Mouse (Mus musculus) CH12.LX (cell line): ENCODE results near the gene Fam89a. TPM values are rescaled to one million over a fixed set of nuclear protein-coding genes. Genes with fewer than 3 reads are reported as not detected.

Source experiments
- DNase-seq: peaks from one replicate; pipeline ENCODE4 v3.0.0-alpha.2; 2013; ENCODE audit errors: extremely low read depth
- H3K27ac ChIP-seq: 2 replicates; pipeline ENCODE4 v1.5.1; 2012; ENCODE audit warnings: low read depth, mild to moderate bottlenecking, control low read depth, moderate library complexity; ENCODE audit not compliant: insufficient read depth
- H3K27me3 ChIP-seq: replicated peaks from 2 replicates; pipeline ENCODE3; 2012; ENCODE audit warnings: inconsistent platforms
- H3K36me3 ChIP-seq, 2 experiments: replicated peaks in 1 of 2; 2 replicates each; pipeline versions ENCODE3 to v1.6.1; 2012; ENCODE audit warnings: inconsistent platforms in 1 of 2, low read length in 1 of 2, mild to moderate bottlenecking in 1 of 2, mixed read lengths in 1 of 2, moderate library complexity in 1 of 2; ENCODE audit not compliant: control insufficient read depth in 1 of 2, insufficient read depth in 1 of 2
- H3K4me1 ChIP-seq, 2 experiments: 2 replicates each; pipeline ENCODE4 v1.6.1; 2012; ENCODE audit warnings: inconsistent platforms in 1 of 2, moderate library complexity in 1 of 2; ENCODE audit not compliant: insufficient read depth in 2 of 2, control insufficient read depth in 1 of 2
- H3K4me2 ChIP-seq: 2 replicates; pipeline ENCODE4 v1.6.1; 2012; ENCODE audit warnings: low read depth, mild to moderate bottlenecking, control low read depth; ENCODE audit not compliant: poor library complexity, insufficient read depth, severe bottlenecking
- H3K4me3 ChIP-seq, 3 experiments: fragments of 150-350 bp in 1 of 3; sonication (generic) in 1 of 3; replicated peaks in 1 of 3; 2 replicates each; pipeline versions ENCODE3 to v1.5.1; 2011 to 2012; ENCODE audit warnings: low read depth in 2 of 3, low read length in 2 of 3, mild to moderate bottlenecking in 2 of 3, moderate library complexity in 2 of 3, control low read depth in 1 of 3, improper control_type of control experiment in 1 of 3, inconsistent platforms in 1 of 3, mixed read lengths in 1 of 3; ENCODE audit not compliant: poor library complexity in 1 of 3
- H3K79me2 ChIP-seq: replicated peaks from 2 replicates; pipeline ENCODE4 v1.6.1; 2012; ENCODE audit warnings: mild to moderate bottlenecking, moderate library complexity; ENCODE audit not compliant: control insufficient read depth, poor library complexity, insufficient read depth, severe bottlenecking; ENCODE audit errors: extremely low read depth
- H3K9ac ChIP-seq: 2 replicates; pipeline ENCODE4 v1.6.1; 2012; ENCODE audit warnings: low read depth, mild to moderate bottlenecking, control low read depth, moderate library complexity; ENCODE audit not compliant: insufficient read depth
- H3K9me3 ChIP-seq: replicated peaks from 2 replicates; pipeline ENCODE3; 2012; ENCODE audit warnings: low read length, inconsistent platforms, mixed read lengths
- BHLHE40 ChIP-seq: IDR thresholded peaks from 2 replicates; pipeline ENCODE4 v1.6.1; 2011; ENCODE audit warnings: mild to moderate bottlenecking, low read depth, low read length, improper control_type of control experiment
- CHD1 ChIP-seq: IDR thresholded peaks from 2 replicates; pipeline ENCODE4 v1.6.1; 2012; ENCODE audit warnings: low read depth, low read length, improper control_type of control experiment, inconsistent platforms
- CTCF ChIP-seq, 2 experiments: IDR thresholded peaks in 1 of 2; conservative IDR thresholded peaks in 1 of 2; 2 replicates each; pipeline ENCODE4 v1.5.1; 2011 to 2012; ENCODE audit warnings: low read depth in 2 of 2, low read length in 2 of 2, improper control_type of control experiment in 1 of 2, inconsistent platforms in 1 of 2, mild to moderate bottlenecking in 1 of 2, moderate library complexity in 1 of 2
- ELF1 ChIP-seq: IDR thresholded peaks from 2 replicates; pipeline ENCODE4 v1.6.1; 2014; ENCODE audit warnings: low read depth, mild to moderate bottlenecking, inconsistent platforms, low read length, improper control_type of control experiment
- EP300 ChIP-seq: IDR thresholded peaks from 2 replicates; pipeline ENCODE4 v1.6.1; 2011; ENCODE audit warnings: low read length, improper control_type of control experiment
- ETS1 ChIP-seq: conservative IDR thresholded peaks from 2 replicates; pipeline ENCODE4 v1.6.1; 2012; ENCODE audit warnings: low read depth, mild to moderate bottlenecking, inconsistent platforms, low read length, improper control_type of control experiment, moderate library complexity
- GABPA ChIP-seq: IDR thresholded peaks from 2 replicates; pipeline ENCODE4 v1.6.1; 2012; ENCODE audit warnings: low read depth, low read length, improper control_type of control experiment, inconsistent platforms; ENCODE audit not compliant: insufficient replicate concordance
- HCFC1 ChIP-seq: IDR thresholded peaks from 2 replicates; pipeline ENCODE4 v1.6.1; 2012; ENCODE audit warnings: low read depth, mild to moderate bottlenecking, inconsistent platforms, low read length, improper control_type of control experiment
- JUN ChIP-seq: IDR thresholded peaks from 2 replicates; pipeline ENCODE4 v1.6.1; 2011; ENCODE audit warnings: low read depth, mild to moderate bottlenecking, low read length, improper control_type of control experiment, moderate library complexity; ENCODE audit not compliant: insufficient read depth
- JUND ChIP-seq: conservative IDR thresholded peaks from 2 replicates; pipeline ENCODE4 v1.6.1; 2011; ENCODE audit warnings: low read depth, low read length, improper control_type of control experiment
- KAT2A ChIP-seq: IDR thresholded peaks from 2 replicates; pipeline ENCODE4 v1.6.1; 2012; ENCODE audit warnings: low read length, improper control_type of control experiment, inconsistent platforms; ENCODE audit not compliant: insufficient replicate concordance
- MAFK ChIP-seq: IDR thresholded peaks from 2 replicates; pipeline ENCODE4 v1.6.1; 2011; ENCODE audit warnings: low read length, improper control_type of control experiment; ENCODE audit not compliant: insufficient replicate concordance
- MAX ChIP-seq: IDR thresholded peaks from 2 replicates; pipeline ENCODE4 v1.6.1; 2011; ENCODE audit warnings: low read length, improper control_type of control experiment
- MEF2A ChIP-seq: IDR thresholded peaks from 2 replicates; pipeline ENCODE4 v1.6.1; 2014; ENCODE audit warnings: low read depth, mild to moderate bottlenecking, inconsistent platforms, low read length, improper control_type of control experiment, borderline replicate concordance
- MXI1 ChIP-seq: IDR thresholded peaks from 2 replicates; pipeline ENCODE4 v1.6.1; 2011; ENCODE audit warnings: mild to moderate bottlenecking, low read depth, low read length, improper control_type of control experiment
- MYC ChIP-seq: IDR thresholded peaks from 2 replicates; pipeline ENCODE4 v1.6.1; 2011; ENCODE audit warnings: low read depth, mild to moderate bottlenecking, improper control_type of control experiment, low read length
- NRF1 ChIP-seq: IDR thresholded peaks from 2 replicates; pipeline ENCODE4 v1.6.1; 2014; ENCODE audit warnings: low read depth, mild to moderate bottlenecking, inconsistent platforms, low read length, improper control_type of control experiment, moderate library complexity
- PAX5 ChIP-seq: IDR thresholded peaks from 2 replicates; pipeline ENCODE4 v1.6.1; 2012; ENCODE audit warnings: low read length, inconsistent platforms, mixed read lengths
- POLR2AphosphoS2 ChIP-seq: IDR thresholded peaks from 2 replicates; pipeline ENCODE4 v1.6.1; 2011; ENCODE audit warnings: low read depth, low read length, improper control_type of control experiment
- RAD21 ChIP-seq: IDR thresholded peaks from 2 replicates; pipeline ENCODE4 v1.6.1; 2011; ENCODE audit warnings: low read depth, mild to moderate bottlenecking, low read length, improper control_type of control experiment, moderate library complexity
- SMC3 ChIP-seq: IDR thresholded peaks from 2 replicates; pipeline ENCODE4 v1.6.1; 2011; ENCODE audit warnings: low read depth, low read length, improper control_type of control experiment
- TBP ChIP-seq: conservative IDR thresholded peaks from 2 replicates; pipeline ENCODE4 v1.6.1; 2011; ENCODE audit warnings: low read depth, low read length, improper control_type of control experiment
- TCF12 ChIP-seq: IDR thresholded peaks from 2 replicates; pipeline ENCODE4 v1.6.1; 2014; ENCODE audit warnings: low read depth, mild to moderate bottlenecking, inconsistent platforms, low read length, improper control_type of control experiment
- UBTF ChIP-seq: IDR thresholded peaks from 2 replicates; pipeline ENCODE4 v1.6.1; 2012; ENCODE audit warnings: low read depth, mild to moderate bottlenecking, inconsistent platforms, low read length, improper control_type of control experiment, moderate library complexity
- ZMIZ1 ChIP-seq: IDR thresholded peaks from 2 replicates; pipeline ENCODE4 v1.6.1; 2012; ENCODE audit warnings: low read depth, mild to moderate bottlenecking, inconsistent platforms, low read length, improper control_type of control experiment
- ZNF384 ChIP-seq: IDR thresholded peaks from 2 replicates; pipeline ENCODE4 v1.6.1; 2012; ENCODE audit warnings: low read depth, low read length, improper control_type of control experiment, inconsistent platforms
- dilution Hi-C: fragments of 300-500 bp; cut with MboI; formaldehyde crosslinking; loops from 2 replicates; pipeline ENCODE4 v1.14.3; 2020; ENCODE audit warnings: low sequenced_read_pairs; ENCODE audit not compliant: extremely low pct_unique_long_range_greater_than_20kb, extremely low pct_ligation_motif_present
- in situ Hi-C: fragments of 300-500 bp; cut with MboI; formaldehyde crosslinking; loops from 3 replicates; pipeline ENCODE4 v1.14.3; 2019; ENCODE audit warnings: low sequenced_read_pairs, low pct_ligation_motif_present, low pct_unique_long_range_greater_than_20kb, mixed read lengths
- polyA plus RNA-seq: library from polyadenylated mRNA; unstranded; fragments of >175 nt; gene quantifications from 2 replicates; pipeline ENCODE4 v1.2.1, GENCODE M21; 2012; ENCODE audit warnings: low read depth; ENCODE audit not compliant: insufficient read length
- total RNA-seq, 2 experiments: library from RNA; depleted of rRNA; stranded (reverse); fragments of 300-350 nt in 1 of 2; fragments of >200 nt in 1 of 2; gene quantifications; 2 replicates each; pipeline ENCODE4 v1.2.3; 2012 to 2014

Gene Fam89a
- total and polyA plus RNA-seq, 3 experiments = 2.5 to 4.8 (median 3.7) TPM

GRCm38 (mm10) chr8:124702183-124702582, 49.4 kb downstream of the Fam89a start:
- Histone ChIP-seq H3K4me1 (peaks cover 8 to 23% of the 10 kb centered on the region in 2 experiments), H3K27me3 (no peaks in the 10 kb centered on the region), H3K4me2 (no peak overlapping the region), H3K9me3 (no peaks in the 10 kb centered on the region), H3K36me3 (peaks cover 47 to 82% of the 10 kb centered on the region in 2 experiments), H3K79me2 (no peaks in the 10 kb centered on the region), H3K27ac (peak overlapping the region; percentile 2; the same call in 1 of the 2 replicates), H3K4me3 (no peak overlapping the region), H3K9ac (no peak overlapping the region)
- dilution Hi-C loops = no loop called here
- TF ChIP-seq ZMIZ1 = no peak
- no peak for TF ChIP-seq TBP
- TF ChIP-seq CTCF (conservative IDR thresholded peaks at IDR 0.05 in 1 of 2, IDR thresholded peaks at IDR 0.05 in 1 of 2; ENCODE audit: low read depth in 2 of 2, low read length in 2 of 2) = no peak
- TF ChIP-seq MYC = no peak
- no peak for TF ChIP-seq MAX
- TF ChIP-seq ZNF384 = no peak
- TF ChIP-seq ELF1 = no peak
- TF ChIP-seq GABPA = no peak
- TF ChIP-seq ETS1 = no peak
- TF ChIP-seq JUND = no peak
- TF ChIP-seq MAFK = no peak
- no peak for TF ChIP-seq TCF12
- TF ChIP-seq EP300 = no peak
- no peak for TF ChIP-seq CHD1
- TF ChIP-seq HCFC1 = no peak
- no peak for DNase-seq
- in situ Hi-C loops = no loop called here

GRCm38 (mm10) chr8:124701023-124701422, 50.6 kb downstream of the Fam89a start:
- dilution Hi-C loops = no loop called here
- no peak overlapping the region for H3K4me2 ChIP-seq
- H3K27me3 ChIP-seq = no peaks in the 10 kb centered on the region
- in situ Hi-C loops = no loop called here
- no peaks in the 10 kb centered on the region for H3K79me2 ChIP-seq
- peaks cover 8 to 23% of the 10 kb centered on the region in 2 experiments for H3K4me1 ChIP-seq
- DNase-seq = no peak
- H3K36me3 ChIP-seq = peaks cover 44 to 82% of the 10 kb centered on the region in 2 experiments
- H3K9ac ChIP-seq = no peak overlapping the region
- no peaks in the 10 kb centered on the region for H3K9me3 ChIP-seq
- H3K27ac ChIP-seq = peak overlapping the region; percentile 26
- H3K4me3 ChIP-seq = no peak overlapping the region
- TF ChIP-seq KAT2A = no peak
- no peak for TF ChIP-seq MEF2A
- no peak for TF ChIP-seq HCFC1
- TF ChIP-seq SMC3 = no peak
- TF ChIP-seq JUN = no peak
- TF ChIP-seq ZMIZ1 = no peak
- no peak for TF ChIP-seq NRF1
- TF ChIP-seq ZNF384 = no peak
- TF ChIP-seq RAD21 = no peak
- no peak for TF ChIP-seq POLR2AphosphoS2
- TF ChIP-seq EP300 = no peak
- TF ChIP-seq MAFK = no peak
- no peak for TF ChIP-seq BHLHE40
- TF ChIP-seq UBTF = no peak
- TF ChIP-seq PAX5 = no peak
- no peak for TF ChIP-seq ELF1
- no peak for TF ChIP-seq MXI1
- TF ChIP-seq ETS1 = no peak
- TF ChIP-seq CHD1 = no peak
